In the genomic region with DNA sequence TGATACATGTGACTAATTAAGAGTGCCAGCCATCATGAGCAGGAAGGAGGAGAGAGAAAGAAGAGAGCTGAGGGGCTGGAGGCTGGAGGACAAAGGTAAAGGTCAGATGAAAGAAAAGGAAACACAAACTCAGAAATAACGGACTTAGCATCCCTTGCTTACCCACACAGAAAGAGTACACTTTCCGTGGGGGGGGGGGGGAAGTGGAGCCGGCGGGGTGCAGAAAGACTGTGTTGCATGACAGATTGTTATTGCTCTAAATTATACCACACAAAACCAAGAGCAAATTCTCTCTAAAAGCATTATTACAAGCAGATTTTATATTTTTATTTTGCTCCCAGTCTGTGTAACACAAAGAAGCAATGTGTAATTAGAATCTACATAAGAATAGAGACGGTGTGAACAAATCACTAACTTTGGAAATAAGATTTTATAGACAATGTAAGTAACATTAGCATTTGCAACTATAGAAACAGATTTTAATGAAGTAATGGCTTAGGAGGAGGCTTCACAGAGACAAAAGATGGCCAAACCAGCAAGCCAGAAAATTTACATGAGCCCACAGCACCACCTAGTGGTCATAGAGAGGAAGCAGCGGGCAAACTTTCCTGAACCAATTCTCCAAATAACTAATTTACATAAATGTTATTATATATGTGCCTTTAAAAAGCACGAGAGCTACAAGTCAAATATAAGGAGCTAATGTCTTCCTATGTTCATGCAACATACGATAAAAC, we compare ENCODE assay signal across 8 mouse cellular contexts.
DNase-seq lines count a peak whose midpoint lies in the region.

No protein-coding gene starts in this region.

- peak; percentile 8 for DNase-seq in ovary, adult 18-20 months (ENCODE audit: low spot score)
- DNase-seq in ovary, postnatal 36 days (ENCODE audit: low spot score) = no peak
- DNase-seq in adrenal gland, adult (ENCODE audit: inconsistent age in 2 of 2, low spot score in 1 of 2) = peak; percentile 41 to 84
- DNase-seq in embryo, embryonic 10 days (ENCODE audit: low spot score) = peak; percentile 85
- DNase-seq in heart, postnatal 36 days = peak; percentile 48 to 61
- DNase-seq in left cerebral cortex, adult 9 months (ENCODE audit: low spot score in 2 of 2) = peak; percentile 13 to 80
- DNase-seq in natural killer cell, adult 2 months (ENCODE audit: low spot score in 2 of 2) = peak; percentile 23 to 39
- DNase-seq in thymus, postnatal 36 days = peak; percentile 17 to 26

- intact Hi-C loops in heart, postnatal 36 days (cut with DNase I) = loop anchor here (1.0 to 10.0 kb wide), 5 partner anchors 289 to 1741 kb away; a partner anchor contains a TSS
